Mouse (Mus musculus) stomach, postnatal 0 days (tissue): ENCODE measurements around the gene Pnkp.

Experiments used
- CTCF ChIP-seq: IDR thresholded peaks from 2 replicates; pipeline ENCODE4 v1.5.1; 2016; ENCODE audit warnings: antibody characterized with exemption, low read depth, mild to moderate bottlenecking, moderate library complexity
- EP300 ChIP-seq: optimal IDR thresholded peaks from 2 replicates; pipeline ENCODE3; 2016; ENCODE audit warnings: antibody characterized with exemption

DNA sequence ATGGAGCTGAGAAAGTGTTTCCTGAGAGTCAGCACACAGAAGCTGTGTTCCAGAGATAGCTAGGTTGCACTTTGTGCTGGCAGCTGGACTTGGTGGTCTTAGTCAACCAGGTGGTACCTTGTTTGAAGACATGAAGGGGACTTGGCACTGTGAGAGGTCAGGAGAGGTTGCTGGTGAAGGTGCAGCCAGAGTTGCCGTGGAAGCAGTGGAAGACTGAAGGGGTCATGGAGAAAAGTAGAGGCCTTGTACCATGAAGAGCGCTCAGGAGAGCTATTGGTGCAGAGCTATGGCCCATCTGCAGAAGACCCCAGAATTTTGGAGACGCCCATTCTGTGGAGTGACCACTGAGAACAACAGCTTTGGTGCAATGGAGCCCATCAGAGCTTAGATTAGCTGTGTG is 47.5 kb upstream of the Pnkp start:
- TF ChIP-seq CTCF = no peak
- TF ChIP-seq EP300 = no peak
